Mouse (Mus musculus) frontal cortex, postnatal 36 days (tissue): ENCODE measurements around the gene Slc13a1.
"Not testable (repeated sequence)": the region's sequence is repeated elsewhere in the genome, so short reads cannot be mapped to it uniquely, and the experiment has no call there.

Experiments
- DNase-seq, 2 experiments: peaks; one replicate each; pipeline ENCODE4 v3.0.0; 2022; ENCODE audit warnings: low spot score in 2 of 2

Slc13a1 gene

DNA sequence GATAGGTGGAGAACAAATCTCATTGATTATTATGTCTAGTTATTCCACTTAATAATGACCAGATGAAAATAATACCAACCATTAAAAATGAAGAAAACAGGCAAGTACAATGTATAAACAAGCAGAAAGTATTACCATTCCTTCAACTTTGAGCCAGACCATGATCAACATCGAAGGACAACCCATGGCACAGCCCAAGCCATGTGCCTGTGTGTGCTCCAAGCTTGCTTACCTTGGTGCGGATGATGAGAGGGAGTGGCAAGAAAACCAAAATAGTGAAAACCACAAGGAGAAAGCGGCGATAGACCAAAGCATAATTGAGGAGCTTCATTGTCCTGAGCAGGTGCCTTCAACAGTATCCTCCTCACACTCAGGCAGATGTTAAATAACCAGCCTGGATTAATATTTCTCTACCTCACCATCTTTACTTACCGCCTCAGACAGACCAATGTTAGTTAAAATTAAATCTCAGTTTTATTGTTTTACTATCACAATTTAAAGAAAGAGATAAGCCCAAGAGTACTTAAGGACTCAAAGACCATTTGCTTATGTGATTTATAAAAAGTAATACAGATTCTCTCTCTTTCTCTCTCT lies at the start of gene Slc13a1:
TSS of gene Slc13a1 (minus strand) at position 359 of the 594 bp plus-strand sequence.
- no peak for DNase-seq

DNA sequence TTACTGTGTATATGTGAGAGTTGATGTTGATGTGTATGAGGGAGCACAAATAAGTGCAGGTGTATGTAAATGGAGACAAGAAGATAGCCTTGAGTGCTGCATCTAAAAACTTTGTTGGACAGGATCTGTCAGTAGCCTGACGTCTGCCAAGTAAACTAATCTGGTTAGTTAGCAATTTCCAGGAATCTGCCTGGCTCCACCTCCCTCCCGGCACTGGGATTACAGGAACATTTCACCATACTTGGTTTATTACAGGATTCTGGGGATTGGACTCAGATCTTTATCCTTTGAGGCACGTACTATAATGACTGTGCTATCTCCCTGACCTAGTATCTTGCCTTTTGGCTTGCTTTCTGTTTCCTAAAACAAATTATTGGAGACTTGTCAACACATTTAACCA lies 40.0 kb upstream of the Slc13a1 start:
- no peak for DNase-seq

DNA sequence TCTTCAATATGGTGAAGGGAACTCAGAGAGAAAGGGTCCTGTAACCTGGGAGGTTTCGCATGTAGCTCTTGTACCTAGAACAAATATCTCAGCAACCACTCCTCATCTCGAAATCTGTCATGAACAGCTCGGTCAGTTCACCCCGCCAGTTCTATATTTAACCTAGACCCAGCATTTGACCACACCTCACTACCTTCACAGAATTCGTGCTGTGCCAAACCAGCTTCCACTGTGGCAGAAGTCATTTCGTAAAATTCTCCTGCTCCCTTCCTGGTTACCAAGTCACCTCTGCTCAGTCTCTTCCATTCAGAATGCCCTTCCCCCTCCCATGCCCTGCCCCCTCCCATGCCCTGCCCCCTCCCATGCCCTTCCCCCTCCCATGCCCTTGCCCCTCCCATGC lies 34.3 kb upstream of the Slc13a1 start:
- no peak for DNase-seq

DNA sequence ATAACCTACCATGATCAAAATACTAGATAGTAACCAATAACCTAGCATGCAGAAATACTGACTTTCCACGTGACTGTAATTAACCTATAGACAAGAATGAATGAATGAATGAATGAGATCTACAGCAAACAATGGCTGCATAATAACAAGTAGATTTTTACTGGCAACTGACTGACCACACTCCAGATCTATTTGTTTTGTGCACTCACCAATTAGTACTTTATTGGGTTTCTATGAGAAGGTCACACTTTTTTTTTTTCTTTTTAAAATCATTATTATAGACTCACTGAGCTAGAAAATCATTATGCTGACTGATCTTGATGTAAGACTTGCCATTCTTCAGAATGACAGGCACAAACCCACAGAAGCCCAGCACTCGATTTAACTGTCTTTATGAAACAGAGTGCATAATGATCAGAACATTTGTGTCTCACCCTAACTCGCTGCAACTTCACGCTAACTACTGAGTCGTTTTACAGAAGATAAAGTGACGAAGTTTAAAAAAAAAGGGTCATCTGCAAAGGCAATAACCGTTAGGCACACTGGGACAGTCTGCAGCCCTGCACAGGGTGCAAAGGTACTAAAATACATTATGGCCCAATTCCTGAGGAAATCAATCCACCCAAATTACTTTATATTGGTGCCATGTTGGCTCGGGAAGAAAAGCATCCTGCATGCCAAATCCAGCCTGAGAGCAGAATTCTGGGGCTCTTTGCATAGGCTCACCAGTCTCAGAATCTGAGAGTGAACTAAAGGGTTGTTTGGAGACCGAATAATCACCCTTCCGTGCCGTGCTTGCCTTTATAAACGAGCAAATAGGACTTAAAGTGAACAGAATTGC lies 33.0 kb upstream of the Slc13a1 start:
- DNase-seq: no peak

DNA sequence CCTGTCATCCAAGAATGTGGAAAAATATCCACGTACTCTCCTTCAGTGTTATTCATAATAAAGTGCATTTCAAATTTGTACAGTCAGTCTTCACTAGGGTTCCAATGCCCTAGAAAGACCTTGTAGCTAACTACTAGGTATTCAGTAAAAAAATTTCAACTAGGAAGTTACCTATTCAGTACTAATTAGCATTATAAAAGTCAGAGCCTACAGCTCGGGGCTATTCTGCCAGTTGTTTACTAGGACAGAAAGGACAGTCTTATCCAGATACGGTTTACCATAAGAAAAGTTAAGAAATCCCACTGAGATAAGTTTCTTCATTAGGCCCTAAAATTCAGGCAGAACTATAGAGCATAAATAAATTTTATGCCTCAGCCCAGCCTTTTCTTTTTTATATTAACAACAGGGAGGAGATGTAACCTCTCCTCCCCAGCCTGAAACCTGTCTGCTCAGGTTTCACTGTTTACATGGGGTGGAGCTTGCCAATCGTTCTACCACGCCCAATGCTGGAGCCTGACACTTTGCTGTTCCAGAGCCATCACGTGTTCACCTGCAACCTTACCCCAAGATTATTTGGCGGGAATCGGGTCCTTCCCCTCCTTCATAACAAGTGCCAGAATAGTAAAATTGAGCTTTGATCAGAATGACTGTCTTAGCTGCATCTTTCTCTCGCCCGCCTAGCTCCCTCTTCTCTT lies 29.8 kb upstream of the Slc13a1 start:
- DNase-seq: not testable (repeated sequence)

DNA sequence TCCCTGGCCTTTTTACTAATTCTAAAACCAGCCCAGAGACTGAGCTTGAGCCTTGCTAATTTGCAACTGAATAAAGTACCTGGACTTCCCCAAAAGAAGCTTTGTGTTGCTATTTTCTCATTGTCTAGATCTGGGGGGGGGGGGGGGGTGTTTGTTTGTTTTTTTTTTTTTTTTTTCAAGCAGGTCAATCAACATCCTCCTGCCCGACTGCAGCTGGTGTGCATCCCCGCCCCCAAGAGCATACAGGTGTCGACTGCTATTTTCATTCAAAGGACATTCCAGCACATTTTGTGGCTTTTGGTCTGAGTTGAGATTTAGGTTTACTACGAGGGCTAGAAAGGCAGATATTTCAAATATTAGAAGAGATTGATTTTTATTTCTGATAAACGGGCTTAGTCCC lies 28.5 kb upstream of the Slc13a1 start:
- not testable (repeated sequence) for DNase-seq

DNA sequence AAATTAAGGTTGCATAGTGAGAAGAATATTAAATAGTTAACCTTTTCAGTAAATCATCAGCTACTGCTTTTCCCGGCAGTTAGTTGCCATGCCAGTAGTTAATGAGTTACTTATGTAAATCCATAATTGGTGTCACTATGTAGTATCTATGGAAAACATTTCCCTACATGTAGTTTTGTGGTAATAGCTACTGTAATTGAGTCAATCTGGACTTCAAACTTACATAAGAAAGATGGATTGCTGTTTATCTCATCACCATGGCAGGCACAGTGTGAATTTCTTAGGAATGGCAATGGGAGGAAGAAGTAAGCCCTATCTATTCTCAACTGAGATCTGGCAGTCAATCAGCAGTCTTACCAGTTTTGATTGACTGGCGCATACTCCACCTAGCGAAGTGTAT lies 15.5 kb upstream of the Slc13a1 start:
- no peak for DNase-seq

DNA sequence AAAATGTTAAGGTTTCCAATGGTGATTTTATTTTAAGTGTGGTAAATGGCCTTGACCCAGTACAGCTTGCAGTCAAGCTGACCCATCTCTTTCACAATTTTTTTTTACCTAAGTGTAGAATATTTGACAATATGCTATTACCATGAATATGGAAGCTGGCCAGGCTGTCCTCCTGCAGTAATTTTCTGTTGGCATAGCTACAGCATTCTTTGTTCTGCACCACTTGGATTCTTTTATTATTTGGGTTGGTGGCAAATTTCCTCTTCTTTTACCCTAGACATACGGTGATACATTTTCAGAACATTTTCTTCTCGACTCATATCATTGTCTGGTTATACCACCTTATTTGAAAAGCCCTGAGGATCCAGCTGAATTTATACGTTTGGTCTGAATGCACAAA lies 7.5 kb upstream of the Slc13a1 start:
- no peak for DNase-seq

DNA sequence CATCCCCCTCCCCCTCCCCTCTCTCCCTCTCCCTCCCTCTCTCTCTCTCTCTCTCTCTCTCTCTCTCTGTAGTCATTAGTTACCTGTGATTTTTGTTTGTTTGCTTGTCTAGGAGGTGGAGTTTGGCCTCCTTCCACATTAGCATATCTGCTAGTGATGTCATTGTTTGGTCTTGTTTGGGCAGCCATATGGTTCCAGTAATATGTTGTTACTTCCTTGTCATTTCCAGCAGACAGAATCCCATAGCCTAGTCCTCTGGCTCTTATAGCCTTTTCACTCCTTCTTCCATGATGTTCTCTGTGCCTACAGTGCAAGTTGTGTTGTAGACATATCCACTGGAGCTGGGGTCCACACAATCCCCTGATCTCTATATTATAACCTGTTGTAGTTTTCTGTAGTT lies 6.1 kb upstream of the Slc13a1 start:
- no peak for DNase-seq

DNA sequence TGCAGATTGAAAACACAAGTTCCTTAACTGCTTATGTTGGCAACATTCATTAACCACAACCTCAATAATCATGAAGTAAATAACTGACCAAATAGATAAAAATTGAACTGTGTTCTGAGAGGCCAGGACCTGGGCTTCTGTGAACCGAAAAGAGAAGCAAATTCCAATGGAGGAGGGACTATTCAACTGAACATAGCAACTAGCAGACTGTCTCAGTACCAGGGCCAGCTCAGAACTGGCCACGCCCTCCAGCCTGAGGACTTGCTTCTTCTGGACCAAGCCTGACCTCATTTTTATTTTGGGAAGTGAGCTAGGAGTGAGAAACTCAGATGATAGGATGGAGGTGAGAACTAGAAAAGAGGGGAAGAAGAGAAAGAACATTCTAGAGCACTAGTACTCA lies 4.8 kb upstream of the Slc13a1 start:
- no peak for DNase-seq

DNA sequence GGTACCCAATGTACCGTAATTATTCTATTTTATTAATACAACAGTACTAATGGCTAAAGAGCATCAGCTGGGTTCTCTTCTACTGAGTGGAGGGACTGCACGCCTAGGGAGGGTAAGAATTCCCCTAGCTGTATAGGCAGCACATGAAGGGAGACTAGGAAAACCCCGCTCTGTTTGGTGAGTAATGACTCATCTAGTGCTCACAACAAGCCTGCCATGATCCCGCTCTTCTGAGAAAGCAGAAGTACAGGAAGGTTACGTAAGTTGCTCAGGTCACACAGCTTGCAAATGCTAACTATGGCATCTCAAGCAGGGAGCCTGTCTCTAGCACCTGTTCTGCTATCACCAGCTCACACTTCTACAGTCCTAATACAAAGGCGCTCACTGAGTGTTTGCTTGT lies 1.1 kb downstream of the Slc13a1 start:
- no peak for DNase-seq

DNA sequence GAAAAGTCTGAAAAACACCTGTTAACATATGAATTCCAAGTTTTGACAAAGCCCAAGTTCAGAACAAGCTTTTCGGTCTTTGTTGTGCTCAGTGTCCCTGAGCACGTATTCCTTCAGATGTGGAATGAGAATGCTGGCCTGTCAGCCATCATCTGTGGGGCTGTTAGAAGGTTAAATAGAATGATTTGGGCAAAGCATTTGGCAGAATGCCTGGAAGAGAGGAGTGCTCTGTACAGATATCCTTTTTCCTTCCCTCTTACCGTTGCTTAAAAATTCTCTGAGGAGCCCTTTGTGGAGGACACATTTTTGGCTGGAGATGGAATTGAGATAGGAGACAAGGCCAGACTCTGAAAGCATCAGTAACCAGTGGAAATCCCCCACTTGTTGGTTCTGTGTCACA lies 2.6 kb downstream of the Slc13a1 start:
- DNase-seq: no peak

DNA sequence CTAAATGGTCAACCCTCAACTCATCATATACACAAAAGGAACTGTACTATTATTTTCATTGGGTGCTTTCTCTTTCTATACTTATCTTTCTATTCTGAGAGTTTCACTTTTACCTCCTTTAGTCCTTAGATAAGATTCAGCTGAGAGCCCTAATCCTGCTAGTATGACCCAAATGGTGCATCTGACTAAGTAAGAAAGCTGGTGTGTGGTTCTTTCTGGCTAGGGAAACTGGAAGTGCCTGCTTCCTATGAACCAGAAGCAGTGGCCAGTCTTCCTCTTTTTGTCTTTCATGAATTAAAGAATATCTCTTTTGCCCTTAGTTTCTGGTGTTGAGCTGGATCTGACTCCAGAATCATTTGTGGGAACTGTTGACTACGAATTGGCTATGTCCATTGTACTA lies 8.1 kb downstream of the Slc13a1 start:
- DNase-seq: no peak

DNA sequence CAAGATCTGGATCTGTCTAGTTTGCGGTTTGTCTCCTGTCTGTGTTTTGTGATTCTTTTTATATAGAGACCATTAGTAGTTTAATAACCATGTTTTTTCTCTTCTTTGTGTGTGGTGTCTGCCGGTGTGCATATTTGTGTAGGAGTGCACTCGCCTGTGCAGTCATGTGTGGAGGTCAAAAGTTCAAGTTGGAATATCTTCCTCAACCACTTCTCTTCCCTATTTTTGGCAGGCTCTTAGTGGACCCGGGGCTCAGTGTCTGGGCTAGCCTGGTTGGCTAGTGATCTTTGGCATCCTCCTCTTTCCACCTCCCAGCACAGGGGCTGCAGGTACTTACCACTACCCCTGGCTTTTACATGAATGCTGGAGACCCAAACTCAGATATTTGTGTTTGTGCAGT lies 13.0 kb downstream of the Slc13a1 start:
- no peak for DNase-seq

DNA sequence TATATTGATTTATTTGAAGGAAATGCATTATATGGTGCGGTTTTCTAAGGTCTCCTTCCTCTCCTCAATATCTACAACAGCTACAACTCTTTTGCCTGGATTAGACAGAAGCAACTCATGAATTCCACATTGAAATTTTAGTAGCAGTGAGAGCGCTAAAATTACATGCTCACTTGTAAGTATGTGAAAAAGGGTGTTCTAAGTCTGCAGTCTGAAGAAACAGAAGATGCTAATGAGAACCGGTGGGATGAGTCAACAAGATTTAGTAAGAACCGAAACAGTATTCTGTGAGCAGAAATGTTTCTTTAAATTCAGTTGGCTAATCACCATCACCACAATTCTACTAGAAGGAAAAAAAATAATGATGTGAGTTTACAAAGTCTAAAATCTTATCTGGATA lies 34.9 kb downstream of the Slc13a1 start:
- DNase-seq: no peak

DNA sequence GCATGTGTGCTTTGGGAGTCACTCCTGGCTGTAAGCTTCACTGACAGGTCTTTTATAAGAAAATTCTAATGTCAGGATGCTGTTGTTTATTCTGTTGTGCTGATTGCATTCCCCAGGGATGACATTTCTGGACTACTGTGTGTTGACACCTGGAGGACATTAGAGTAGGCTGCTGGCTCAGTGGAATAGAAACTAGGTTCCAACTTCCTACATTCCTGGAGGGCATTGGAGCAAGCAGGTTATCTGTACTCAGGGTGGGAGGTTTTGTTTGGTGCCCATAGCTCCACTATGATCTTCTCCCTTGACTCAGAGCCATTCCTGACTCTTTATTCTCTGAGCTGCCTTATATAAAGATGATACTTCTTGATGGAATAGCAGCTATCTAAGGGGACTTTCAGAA lies 45.3 kb downstream of the Slc13a1 start:
- no peak for DNase-seq

DNA sequence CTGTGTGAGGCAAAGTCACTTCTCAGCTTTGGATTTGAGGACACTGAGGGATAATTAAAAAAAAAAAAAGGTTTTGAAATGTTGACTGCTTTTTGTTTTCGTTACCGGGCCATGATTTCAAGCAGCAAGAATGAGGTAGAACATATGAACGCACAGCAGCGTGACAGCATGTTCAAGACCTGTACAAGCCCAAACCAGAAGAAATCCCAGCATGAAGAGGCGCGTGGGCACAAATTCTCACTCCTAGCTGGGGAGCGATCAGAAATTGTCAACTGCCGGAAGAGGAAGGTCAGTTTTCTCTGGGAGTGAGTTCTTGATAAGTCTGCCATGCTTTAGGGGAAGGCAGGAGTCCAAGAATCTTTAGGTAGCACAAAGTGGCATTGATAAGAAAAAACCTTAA lies 56.3 kb downstream of the Slc13a1 start:
- DNase-seq: no peak

DNA sequence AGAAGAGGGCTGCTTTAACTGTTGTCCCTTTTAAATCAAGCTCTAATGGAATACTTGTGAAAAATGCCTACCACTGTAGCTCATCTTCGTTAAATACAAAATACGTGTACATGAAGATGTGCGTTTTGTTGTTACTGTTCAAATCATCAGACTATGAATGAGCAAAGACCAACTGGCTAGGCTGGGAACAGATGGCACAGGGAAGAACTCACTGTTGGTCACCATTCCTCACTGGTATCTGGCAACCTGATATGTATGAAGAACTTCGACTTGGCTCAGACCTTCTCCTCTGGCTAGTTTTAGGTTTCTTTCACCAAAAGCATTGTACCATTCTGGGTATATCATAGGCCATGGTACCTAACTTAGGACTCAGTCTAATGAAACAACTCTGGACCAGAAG lies 59.4 kb downstream of the Slc13a1 start:
- DNase-seq: no peak

DNA sequence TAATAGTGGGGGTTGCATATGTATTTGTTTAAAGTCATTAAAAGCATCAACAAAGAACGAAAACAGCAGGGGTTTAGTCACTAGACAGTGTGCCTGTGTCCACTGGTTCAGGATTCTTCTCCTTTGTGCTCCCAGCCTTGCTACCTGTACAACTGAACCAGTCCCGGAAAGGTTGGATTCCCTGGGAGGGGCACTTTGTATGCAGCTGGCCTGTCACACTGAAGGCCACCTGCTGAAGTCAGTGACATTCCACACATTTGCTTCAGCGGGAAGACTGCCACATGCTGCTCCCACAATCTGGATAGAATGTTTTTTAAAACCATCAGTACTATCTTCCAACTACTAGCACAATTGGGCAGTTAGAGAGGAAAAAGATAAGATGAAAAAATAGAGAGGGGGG lies 61.7 kb downstream of the Slc13a1 start:
- DNase-seq: no peak

DNA sequence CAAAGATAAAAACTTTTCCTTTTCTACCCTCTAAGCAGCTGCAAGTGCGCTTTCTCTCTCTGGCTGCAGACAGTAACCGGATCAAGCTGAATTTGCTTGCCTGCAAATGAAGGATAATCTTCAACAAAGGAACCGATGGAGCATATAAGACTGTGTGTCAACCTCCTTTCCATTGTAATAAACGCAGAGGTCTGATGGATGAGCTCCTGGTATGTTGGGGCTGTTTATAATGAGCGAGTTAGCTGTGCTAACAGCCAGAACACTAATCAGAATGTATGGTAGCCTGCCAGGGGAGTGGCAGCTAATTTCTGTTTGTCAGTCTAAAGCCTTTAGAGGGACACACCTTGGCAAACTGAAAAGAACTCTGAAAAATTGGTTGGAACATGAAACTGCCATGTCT lies 62.2 kb downstream of the Slc13a1 start:
- DNase-seq: no peak

DNA sequence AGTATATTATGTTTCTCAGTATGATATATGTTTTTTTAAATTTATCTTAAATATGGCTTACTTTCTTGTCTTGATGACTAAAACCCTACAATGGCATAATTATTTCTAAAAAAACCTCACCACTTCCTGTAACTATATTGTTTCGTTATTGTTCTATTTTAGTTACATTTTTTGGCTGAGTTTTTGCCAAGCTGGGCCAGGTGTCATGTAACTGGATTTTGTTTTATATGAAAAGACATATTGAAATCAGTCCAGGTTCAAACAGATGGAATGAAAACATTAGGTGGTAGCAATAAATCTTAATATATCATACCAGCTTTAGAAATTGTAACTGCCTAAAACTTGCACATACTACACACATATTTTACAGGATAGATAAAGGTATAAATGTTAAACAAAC lies 66.6 kb downstream of the Slc13a1 start:
- DNase-seq: no peak

DNA sequence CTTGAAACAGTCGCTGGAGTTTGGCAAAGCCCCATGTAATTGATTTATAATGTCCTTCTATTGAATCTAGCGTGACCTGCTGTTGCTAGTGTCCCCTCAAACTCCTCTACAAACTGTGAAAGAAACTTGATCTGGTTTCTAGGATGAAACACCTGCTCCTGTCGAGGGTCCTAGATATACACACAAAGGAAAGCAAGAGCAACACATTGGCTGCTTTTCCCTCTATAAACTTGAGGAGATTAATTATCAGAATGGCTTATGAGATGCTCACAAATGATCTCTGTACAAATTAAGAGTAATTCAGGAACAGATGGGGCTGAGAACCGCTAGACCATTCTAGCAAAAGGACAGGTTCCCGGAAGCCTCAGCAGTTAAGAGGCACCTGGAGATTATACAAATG lies 67.2 kb downstream of the Slc13a1 start:
- DNase-seq: no peak

DNA sequence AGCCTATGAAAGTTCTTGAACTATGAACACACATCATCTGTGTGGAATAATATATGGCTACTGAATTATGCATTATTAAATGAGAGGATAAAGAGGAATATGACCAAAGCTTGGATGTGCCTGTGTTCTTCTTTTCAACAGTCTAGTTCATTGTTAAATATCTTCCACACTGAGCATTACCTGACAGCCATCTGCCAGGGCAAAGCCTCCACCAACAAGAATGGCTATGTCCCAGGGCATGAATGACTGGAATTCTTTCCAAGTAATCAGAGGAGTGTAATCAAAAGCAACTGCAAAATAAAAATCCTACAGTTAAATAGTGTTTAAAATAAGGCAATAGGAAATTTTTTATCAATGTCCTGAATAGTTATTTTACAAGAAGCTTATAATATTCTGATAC lies 70.5 kb downstream of the Slc13a1 start:
- DNase-seq: no peak
